Mouse (Mus musculus) MEL (cell line): ENCODE data around the gene Rnase10. TPM values are rescaled to one million over a fixed set of nuclear protein-coding genes. Genes with fewer than 3 reads are reported as not detected.

Source experiments
- DNase-seq: peaks from one replicate; pipeline ENCODE4 v3.0.0; 2011; ENCODE audit warnings: low read depth, low spot score
- H3K27ac ChIP-seq: 2 replicates; pipeline ENCODE4 v1.5.1; 2012; ENCODE audit warnings: low read depth, mild to moderate bottlenecking, control low read depth, low read length, moderate library complexity; ENCODE audit not compliant: control insufficient read depth
- H3K27me3 ChIP-seq, 2 experiments: fragments of 150-350 bp in 1 of 2; sonication (generic) in 1 of 2; 2 replicates each; pipeline ENCODE4 v1.6.1; 2012; ENCODE audit warnings: low read length in 2 of 2, mild to moderate bottlenecking in 2 of 2, improper control_type of control experiment in 1 of 2, moderate library complexity in 1 of 2; ENCODE audit not compliant: insufficient read depth in 2 of 2, control insufficient read depth in 1 of 2
- H3K36me3 ChIP-seq, 2 experiments: 2 replicates each; pipeline ENCODE4 v1.6.1; 2012 to 2014; ENCODE audit warnings: low read length in 2 of 2, improper control_type of control experiment in 1 of 2, inconsistent platforms in 1 of 2, mild to moderate bottlenecking in 1 of 2; ENCODE audit not compliant: insufficient read depth in 2 of 2, control insufficient read depth in 1 of 2
- H3K4me1 ChIP-seq, 2 experiments: fragments of 150-350 bp in 1 of 2; sonication (generic) in 1 of 2; 2 replicates each; pipeline ENCODE4 v1.6.1; 2012; ENCODE audit warnings: low read length in 2 of 2, improper control_type of control experiment in 1 of 2, mild to moderate bottlenecking in 1 of 2; ENCODE audit not compliant: insufficient read depth in 2 of 2, control insufficient read depth in 1 of 2
- H3K4me3 ChIP-seq, 2 experiments: fragments of 150-350 bp in 1 of 2; sonication (generic) in 1 of 2; 2 replicates each; pipeline ENCODE4 v1.5.1; 2012; ENCODE audit warnings: low read depth in 2 of 2, low read length in 2 of 2, mild to moderate bottlenecking in 2 of 2, moderate library complexity in 2 of 2, control low read depth in 1 of 2, improper control_type of control experiment in 1 of 2; ENCODE audit not compliant: control insufficient read depth in 1 of 2, insufficient read depth in 1 of 2
- H3K79me2 ChIP-seq: 2 replicates; pipeline ENCODE4 v1.6.1; 2012; ENCODE audit warnings: mild to moderate bottlenecking, low read length, moderate library complexity; ENCODE audit not compliant: control insufficient read depth, poor library complexity, insufficient read depth
- H3K9ac ChIP-seq: 2 replicates; pipeline ENCODE4 v1.6.1; 2012; ENCODE audit warnings: low read depth, mild to moderate bottlenecking, control low read depth, low read length, moderate library complexity; ENCODE audit not compliant: control insufficient read depth, poor library complexity, severe bottlenecking
- H3K9me3 ChIP-seq: fragments of 150-350 bp; sonication (generic); replicated peaks from 2 replicates; pipeline ENCODE4 v1.6.1; 2012; ENCODE audit warnings: mild to moderate bottlenecking, low read length, improper control_type of control experiment, moderate library complexity; ENCODE audit not compliant: insufficient read depth
- CHD1 ChIP-seq: IDR thresholded peaks from 2 replicates; pipeline ENCODE4 v1.6.1; 2012; ENCODE audit warnings: low read depth, mild to moderate bottlenecking, inconsistent platforms, low read length, improper control_type of control experiment
- E2F4 ChIP-seq: IDR thresholded peaks from 2 replicates; pipeline ENCODE4 v1.6.1; 2011; ENCODE audit warnings: low read depth, low read length, improper control_type of control experiment, borderline replicate concordance
- ELF1 ChIP-seq: IDR thresholded peaks from 2 replicates; pipeline ENCODE4 v1.6.1; 2014; ENCODE audit warnings: low read depth, mild to moderate bottlenecking, inconsistent platforms, low read length, improper control_type of control experiment, moderate library complexity
- EP300 ChIP-seq, 2 experiments: IDR thresholded peaks; 2 replicates each; pipeline ENCODE4 v1.6.1; 2011; ENCODE audit warnings: improper control_type of control experiment in 2 of 2, low read length in 2 of 2, low read depth in 1 of 2, mild to moderate bottlenecking in 1 of 2
- ETS1 ChIP-seq: IDR thresholded peaks from 2 replicates; pipeline ENCODE4 v1.6.1; 2012; ENCODE audit warnings: low read depth, mild to moderate bottlenecking, inconsistent platforms, low read length, improper control_type of control experiment, moderate library complexity
- GABPA ChIP-seq: IDR thresholded peaks from 2 replicates; pipeline ENCODE4 v1.6.1; 2012; ENCODE audit warnings: low read depth, mild to moderate bottlenecking, inconsistent platforms, low read length, improper control_type of control experiment, moderate library complexity
- HCFC1 ChIP-seq: IDR thresholded peaks from 2 replicates; pipeline ENCODE4 v1.6.1; 2012; ENCODE audit warnings: low read depth, mild to moderate bottlenecking, inconsistent platforms, low read length, improper control_type of control experiment, moderate library complexity
- KAT2A ChIP-seq: conservative IDR thresholded peaks from 2 replicates; pipeline ENCODE4 v1.6.1; 2012; ENCODE audit warnings: low read depth, low read length, improper control_type of control experiment, inconsistent platforms
- MAX ChIP-seq: IDR thresholded peaks from 2 replicates; pipeline ENCODE4 v1.6.1; 2011; ENCODE audit warnings: low read length, improper control_type of control experiment
- MYB ChIP-seq: IDR thresholded peaks from 2 replicates; pipeline ENCODE4 v1.6.1; 2011; ENCODE audit warnings: mild to moderate bottlenecking, low read depth, low read length, improper control_type of control experiment
- POLR2A ChIP-seq, 2 experiments: IDR thresholded peaks; 2 replicates each; pipeline ENCODE4 v1.6.1; 2011 to 2012; ENCODE audit warnings: low read length in 2 of 2, mild to moderate bottlenecking in 2 of 2, control low read depth in 1 of 2, improper control_type of control experiment in 1 of 2, low read depth in 1 of 2, moderate library complexity in 1 of 2; ENCODE audit not compliant: control insufficient read depth in 1 of 2, insufficient read depth in 1 of 2, poor library complexity in 1 of 2
- POLR2AphosphoS2 ChIP-seq: IDR thresholded peaks from 2 replicates; pipeline ENCODE4 v1.6.1; 2011; ENCODE audit warnings: low read length, improper control_type of control experiment
- RAD21 ChIP-seq: IDR thresholded peaks from 2 replicates; pipeline ENCODE4 v1.6.1; 2011; ENCODE audit warnings: mild to moderate bottlenecking, low read depth, low read length, improper control_type of control experiment
- SMC3 ChIP-seq: IDR thresholded peaks from 2 replicates; pipeline ENCODE4 v1.6.1; 2011; ENCODE audit warnings: low read depth, low read length, improper control_type of control experiment
- TAL1 ChIP-seq: IDR thresholded peaks from 2 replicates; pipeline ENCODE4 v1.6.1; 2012; ENCODE audit warnings: mild to moderate bottlenecking, inconsistent platforms, low read length, moderate library complexity, mixed read lengths
- TBP ChIP-seq: IDR thresholded peaks from 2 replicates; pipeline ENCODE4 v1.8.0; 2011; ENCODE audit warnings: low read depth, low read length, improper control_type of control experiment
- UBTF ChIP-seq: IDR thresholded peaks from 2 replicates; pipeline ENCODE4 v1.6.1; 2012; ENCODE audit warnings: low read depth, mild to moderate bottlenecking, inconsistent platforms, low read length, improper control_type of control experiment, moderate library complexity, borderline replicate concordance; ENCODE audit not compliant: insufficient read depth
- USF1 ChIP-seq: IDR thresholded peaks from 2 replicates; pipeline ENCODE4 v1.6.1; 2014; ENCODE audit warnings: low read depth, mild to moderate bottlenecking, inconsistent platforms, low read length, improper control_type of control experiment, moderate library complexity
- ZC3H11A ChIP-seq: IDR thresholded peaks from 2 replicates; pipeline ENCODE4 v1.6.1; 2012; ENCODE audit warnings: low read depth, mild to moderate bottlenecking, inconsistent platforms, low read length, improper control_type of control experiment
- ZMIZ1 ChIP-seq: IDR thresholded peaks from 2 replicates; pipeline ENCODE4 v1.6.1; 2012; ENCODE audit warnings: low read depth, mild to moderate bottlenecking, inconsistent platforms, low read length, improper control_type of control experiment, moderate library complexity
- ZNF384 ChIP-seq: IDR thresholded peaks from 2 replicates; pipeline ENCODE4 v1.6.1; 2012; ENCODE audit warnings: low read depth, mild to moderate bottlenecking, inconsistent platforms, low read length, improper control_type of control experiment
- polyA plus RNA-seq, 2 experiments: library from polyadenylated mRNA; stranded (reverse) in 1 of 2; unstranded in 1 of 2; fragments of >175 nt in 1 of 2; fragments of >200 nt in 1 of 2; gene quantifications; 2 replicates each; pipeline versions ENCODE4 v1.2.1 to v1.2.4; 2012; ENCODE audit warnings: low replicate concordance in 2 of 2, low read depth in 1 of 2; ENCODE audit not compliant: insufficient read length in 2 of 2, insufficient read depth in 1 of 2, missing spikeins in 1 of 2
- total RNA-seq: library from RNA; depleted of rRNA; stranded (reverse); fragments of 300-350 nt; gene quantifications from 2 replicates; pipeline ENCODE4 v1.2.3, GENCODE M21; 2012

Gene Rnase10
- total and polyA plus RNA-seq, 3 experiments = not detected

DNA sequence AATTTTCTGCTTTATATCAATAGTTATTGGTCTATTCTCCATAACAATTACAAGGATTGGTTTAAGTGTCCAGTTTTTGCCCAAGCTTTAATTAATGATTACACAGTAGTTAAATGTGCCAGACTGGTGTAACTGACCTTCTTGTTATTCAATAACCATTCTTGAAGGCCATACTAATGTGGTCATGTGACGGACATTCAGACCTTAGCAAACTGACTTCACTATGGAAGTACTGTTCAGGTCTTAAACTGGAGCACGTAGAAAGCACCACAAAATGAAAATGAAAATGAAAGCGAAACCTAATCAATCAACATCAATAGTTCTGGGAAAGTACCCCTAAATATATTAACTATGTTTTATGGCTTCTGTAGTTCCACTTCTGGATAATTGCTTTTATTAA lies 16.5 kb upstream of the Rnase10 start:
- TF ChIP-seq HCFC1 = no peak
- no peak for TF ChIP-seq UBTF
- no peak for TF ChIP-seq ZMIZ1
- TF ChIP-seq MAX = no peak; the same call in 1 of the 2 replicates
- no peak for TF ChIP-seq ZC3H11A
- TF ChIP-seq TBP = no peak
- peak; percentile 56 for TF ChIP-seq USF1
- no peak for TF ChIP-seq TAL1
- TF ChIP-seq RAD21 = no peak
- 0 out of 2 replicates have a peak, but pooled peaks have one; percentile 6 for TF ChIP-seq ETS1
- TF ChIP-seq SMC3 = no peak
- TF ChIP-seq ELF1 = no peak
- TF ChIP-seq, all 39 proteins: peak for 2
- H3K36me3 ChIP-seq = peaks cover 0 to 6% of the 10 kb centered on the region in 2 experiments; a peak in 2 of 4 replicates
- H3K4me1 ChIP-seq = no peaks in the 10 kb centered on the region
- H3K27me3 ChIP-seq = no peaks in the 10 kb centered on the region
- no peaks in the 10 kb centered on the region for H3K79me2 ChIP-seq
- DNase-seq = no peak
- H3K9me3 ChIP-seq = no peaks in the 10 kb centered on the region
- H3K4me3 ChIP-seq = peak overlapping the region in 1 of 2 experiments; percentile 43; a peak in 2 of 4 replicates
- no peak overlapping the region for H3K27ac ChIP-seq
- no peak overlapping the region for H3K9ac ChIP-seq

DNA sequence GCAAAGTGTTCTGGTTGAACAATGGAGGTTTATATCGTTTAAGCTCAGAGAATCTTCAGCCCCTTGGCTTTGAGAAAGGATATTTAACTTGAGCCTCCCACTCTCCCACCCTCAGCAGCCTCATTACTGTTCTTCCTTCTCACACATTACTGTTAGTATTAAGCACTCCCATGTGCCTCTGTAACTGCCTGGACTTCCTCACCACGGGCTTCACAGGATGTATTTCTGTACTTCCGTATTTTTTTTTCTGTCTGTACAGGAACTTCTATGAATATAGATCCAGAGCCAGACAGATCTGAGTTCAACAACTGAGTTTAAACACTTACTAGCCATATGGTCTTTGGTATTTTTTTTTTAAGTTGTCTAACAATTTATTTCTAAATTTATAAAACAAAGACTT lies 10.5 kb upstream of the Rnase10 start:
- Histone ChIP-seq H3K36me3 (no peaks in the 10 kb centered on the region; a peak in 1 of 4 replicates), H3K79me2 (no peaks in the 10 kb centered on the region), H3K9me3 (no peaks in the 10 kb centered on the region), H3K27me3 (0 out of 4 replicates have a peak, but pooled peaks cover 0 to 2% of the 10 kb centered on the region in 2 experiments)
- no peak for DNase-seq
- TF ChIP-seq TAL1 (no peak), CHD1 (no peak), POLR2AphosphoS2 (no peak), E2F4 (no peak), ZNF384 (no peak), POLR2A (IDR thresholded peaks at IDR 0.05; ENCODE audit: control insufficient read depth in 1 of 2, insufficient read depth in 1 of 2, low read depth in 1 of 2, low read length in 2 of 2, poor library complexity in 1 of 2) (no peak), ETS1 (no peak), KAT2A (no peak), MAX (no peak), EP300 (IDR thresholded peaks at IDR 0.05; ENCODE audit: low read depth in 1 of 2, low read length in 2 of 2) (no peak), MYB (no peak), GABPA (no peak)
- TF ChIP-seq, all 39 proteins: peak for 0
- H3K9ac ChIP-seq = no peak overlapping the region
- peaks cover 0 to 9% of the 10 kb centered on the region in 2 experiments; a peak in 2 of 4 replicates for H3K4me1 ChIP-seq
- no peak overlapping the region for H3K27ac ChIP-seq
- H3K4me3 ChIP-seq = no peak overlapping the region
